Mouse (Mus musculus): ENCODE measurements around the gene Fam83b. TPM values are rescaled to one million over a fixed set of nuclear protein-coding genes. Genes with fewer than 3 reads are reported as not detected.

The Fam83b gene
- 1.2 and 1.7 TPM in 2 replicates for polyA plus RNA-seq (2015; fragmentation: Nextera tagmentation; extraction: Ambion mirVana)

DNA sequence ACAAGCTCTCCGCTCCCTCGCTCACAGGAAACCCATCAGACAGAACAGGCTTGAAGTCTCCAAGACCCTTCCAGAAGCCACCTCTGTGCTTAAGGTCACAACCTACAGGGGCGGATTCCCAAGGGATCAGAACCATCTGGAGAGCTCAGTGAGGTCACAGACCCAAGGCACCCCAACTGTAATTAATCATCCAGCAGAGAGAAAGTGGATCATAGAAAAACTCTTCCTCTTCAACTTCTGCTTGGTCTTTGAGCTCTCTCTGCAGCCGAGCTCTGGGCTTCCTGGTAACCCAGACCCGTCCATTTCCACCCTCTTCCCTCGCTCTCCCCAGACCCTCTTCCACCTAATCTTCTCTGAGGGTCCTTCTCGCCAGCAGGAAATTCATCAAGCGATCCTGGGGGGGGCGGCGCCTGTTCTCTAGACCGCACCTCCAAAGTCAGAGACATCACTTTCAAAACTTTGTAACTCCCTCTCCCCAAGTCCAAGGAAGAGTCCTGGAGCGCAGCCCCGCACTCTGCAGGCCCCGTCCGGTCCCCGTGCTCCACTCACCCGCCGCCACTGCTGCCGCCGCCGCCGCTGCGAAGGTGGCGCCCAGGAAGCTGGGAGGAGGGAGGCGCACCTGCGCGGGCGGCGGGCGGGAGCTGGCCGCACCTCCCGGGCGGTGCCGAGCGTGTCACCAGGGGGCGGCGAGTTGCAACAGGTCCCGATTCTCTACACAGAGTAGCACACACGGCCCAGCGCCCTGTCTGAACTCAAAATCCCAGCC is at the start of gene Fam83b:
Fam83b (minus strand) TSS at position 602 of the 766 bp plus-strand sequence.
- peak; percentile 27 for DNase-seq (ENCODE audit: low spot score)

DNA sequence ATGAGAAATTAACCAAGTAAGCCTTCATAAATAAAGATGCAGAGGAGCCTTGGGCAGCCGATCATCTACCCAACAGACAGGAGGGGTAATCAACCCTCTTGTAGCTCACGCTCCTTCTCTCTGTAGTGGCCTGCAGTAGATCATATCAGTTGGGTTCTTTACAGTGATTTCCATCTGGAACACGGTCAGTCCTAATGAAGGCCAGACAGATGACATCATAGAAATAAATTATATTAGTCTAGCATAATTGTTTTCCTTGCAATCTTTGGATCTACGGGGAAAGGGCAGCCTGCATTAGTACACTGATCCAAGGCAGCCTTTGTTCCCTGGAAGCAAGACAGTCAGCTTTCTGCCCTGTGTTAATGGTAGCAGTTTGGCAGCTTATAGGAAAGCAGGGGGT is 47.2 kb upstream of the Fam83b start:
- no peak for DNase-seq (ENCODE audit: low spot score)

DNA sequence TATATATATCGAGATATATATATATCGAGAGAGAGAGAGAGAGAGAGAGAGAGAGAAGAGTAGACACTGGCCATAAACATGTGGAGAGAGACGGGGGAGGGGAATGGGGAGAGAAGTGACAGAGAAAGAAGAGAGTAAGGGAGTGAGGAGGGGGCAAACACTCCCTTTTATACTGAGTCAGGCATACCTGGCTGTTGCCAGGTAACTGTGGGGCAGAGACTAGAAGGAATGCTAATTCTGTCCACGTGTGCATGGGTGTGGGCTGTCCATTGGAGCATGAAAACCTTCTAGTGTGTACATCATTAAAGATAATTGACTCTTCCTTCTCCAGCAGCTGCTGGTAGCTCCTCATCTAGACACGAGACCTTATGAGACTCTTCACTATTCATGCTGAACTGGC is 36.8 kb upstream of the Fam83b start:
- DNase-seq (ENCODE audit: low spot score): no peak

DNA sequence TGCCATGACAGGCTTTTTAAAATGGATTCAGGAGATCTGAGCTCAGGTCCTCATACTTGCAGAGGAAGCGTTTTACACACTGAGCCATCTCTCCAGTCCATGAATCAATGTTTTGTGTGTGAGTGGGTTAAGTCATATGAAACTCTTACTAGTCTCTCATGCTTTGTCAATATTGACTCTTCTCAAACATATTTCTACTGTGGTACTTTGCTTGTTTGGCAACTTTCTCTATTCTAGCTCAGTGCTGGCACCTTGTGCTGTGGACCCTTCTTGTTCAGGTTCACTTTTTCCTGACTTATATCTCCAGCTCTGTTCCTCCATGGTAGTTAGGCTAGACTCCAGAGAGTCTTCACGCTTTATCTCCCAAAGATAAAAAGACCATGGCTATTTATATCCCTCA is 36.0 kb upstream of the Fam83b start:
- no peak for DNase-seq (ENCODE audit: low spot score)

DNA sequence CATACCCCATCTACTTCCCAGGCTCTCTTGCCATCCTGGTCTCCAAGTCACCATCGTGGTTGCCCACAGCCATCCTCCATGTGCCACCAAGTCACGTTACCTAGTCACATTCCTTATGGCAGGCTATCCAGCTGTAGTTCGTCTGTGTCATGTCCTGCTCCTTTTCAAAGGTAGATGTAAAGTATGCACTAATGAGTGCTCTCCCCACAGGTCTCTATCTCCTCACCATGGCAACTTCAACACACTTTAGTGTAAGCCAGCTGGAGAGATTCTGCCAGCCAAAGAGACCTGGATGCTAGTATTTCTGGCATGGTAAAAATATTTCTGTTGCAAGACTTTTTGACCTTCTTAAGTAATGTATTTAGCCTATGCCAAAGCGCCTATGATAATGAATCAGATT is 30.5 kb upstream of the Fam83b start:
- no peak for DNase-seq (ENCODE audit: low spot score)

DNA sequence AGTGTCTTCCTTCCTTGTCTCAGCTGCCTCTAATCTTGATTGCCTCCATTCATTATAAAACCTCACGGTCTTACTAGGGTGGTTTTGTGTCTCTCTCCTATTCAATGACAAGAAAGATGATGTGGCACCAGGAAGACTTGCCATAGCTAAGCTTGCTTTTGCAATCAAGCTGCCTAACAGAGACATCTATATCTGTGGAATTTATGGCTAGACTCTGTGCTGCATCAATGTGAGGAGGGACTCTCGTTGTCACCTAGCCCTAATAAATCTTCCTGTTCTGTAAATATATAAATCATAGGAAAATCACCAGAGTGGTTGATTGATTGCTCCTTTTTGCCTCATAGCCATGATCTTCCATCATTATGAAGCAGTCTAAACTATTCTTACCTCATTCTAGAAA is 26.9 kb upstream of the Fam83b start:
- DNase-seq (ENCODE audit: low spot score): no peak

DNA sequence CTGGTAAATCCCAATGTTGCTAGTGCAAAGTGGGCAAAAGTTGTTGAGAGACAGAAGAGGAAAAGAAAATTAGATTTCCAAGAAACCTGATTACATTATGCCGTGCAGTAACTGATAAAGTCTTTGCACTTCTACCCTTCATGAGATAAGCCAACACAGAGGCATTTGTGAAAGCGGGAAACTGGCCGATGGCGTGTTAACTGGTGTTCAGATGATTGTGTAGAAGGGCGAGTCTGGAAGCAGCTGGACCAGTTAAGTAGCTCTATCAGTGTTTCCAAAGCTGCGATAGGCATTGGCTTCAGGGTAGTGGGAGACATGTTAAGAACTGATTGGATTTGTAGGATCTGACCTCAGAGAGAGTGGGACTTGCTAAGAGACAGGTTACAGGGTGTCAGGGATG is 17.0 kb upstream of the Fam83b start:
- DNase-seq (ENCODE audit: low spot score): no peak

DNA sequence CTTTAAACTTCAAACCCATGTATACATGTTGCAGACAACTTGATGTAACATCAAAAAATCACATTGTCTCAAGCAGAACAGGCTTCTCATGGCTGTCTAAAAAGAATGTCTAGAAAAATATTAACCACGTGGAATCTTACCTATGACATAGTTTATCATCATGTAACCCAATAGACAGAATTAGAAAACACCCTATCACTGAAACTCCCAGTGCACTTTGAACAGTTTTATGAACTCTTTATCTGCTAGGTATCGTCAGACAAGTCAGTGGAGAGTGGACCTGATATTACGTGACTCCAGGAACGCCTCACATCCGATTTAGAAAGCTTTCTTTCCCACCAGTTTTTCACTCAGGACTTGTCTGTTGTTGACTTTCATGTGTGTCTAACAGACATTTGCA is 15.1 kb upstream of the Fam83b start:
- DNase-seq (ENCODE audit: low spot score): no peak

DNA sequence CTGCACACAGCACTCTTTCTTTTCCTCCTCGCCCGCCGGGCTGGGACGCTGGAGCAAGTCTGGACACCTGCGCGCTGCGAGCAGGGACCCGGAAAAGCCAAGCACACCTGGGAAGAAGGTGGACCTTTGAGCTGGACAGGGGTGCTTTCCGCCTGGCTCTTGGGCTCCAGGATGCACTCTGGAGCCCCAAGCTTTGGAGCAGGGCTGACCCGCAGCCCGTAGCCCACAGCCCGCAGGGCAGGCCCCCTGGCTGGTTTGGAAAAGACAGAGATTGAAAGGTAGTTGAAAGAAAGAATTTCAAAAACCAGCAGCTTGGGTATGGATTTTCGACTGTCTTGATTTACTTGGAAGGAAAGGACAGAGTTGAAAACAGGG is 352 bp upstream of the Fam83b start:
- no peak for DNase-seq (ENCODE audit: low spot score)

DNA sequence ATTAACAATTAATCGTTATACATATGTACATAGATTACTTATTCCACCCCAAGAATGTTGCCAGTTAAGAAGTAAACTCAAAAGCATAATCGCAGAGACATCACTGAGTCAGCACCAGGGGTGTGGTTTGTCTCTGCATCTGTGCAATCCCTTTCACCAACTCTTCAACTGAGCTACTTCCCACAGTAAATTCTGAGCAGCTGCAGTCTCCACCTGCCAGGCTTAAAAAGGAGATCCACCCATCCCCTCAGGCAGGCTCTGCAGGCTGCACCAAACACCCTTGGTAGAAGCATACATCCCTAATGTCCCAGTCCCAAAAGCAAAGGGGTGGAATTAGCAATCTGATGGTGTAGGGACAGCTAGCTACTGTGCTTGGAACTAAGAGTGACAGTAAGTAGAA is 1.3 kb downstream of the Fam83b start:
- DNase-seq (ENCODE audit: low spot score): no peak

DNA sequence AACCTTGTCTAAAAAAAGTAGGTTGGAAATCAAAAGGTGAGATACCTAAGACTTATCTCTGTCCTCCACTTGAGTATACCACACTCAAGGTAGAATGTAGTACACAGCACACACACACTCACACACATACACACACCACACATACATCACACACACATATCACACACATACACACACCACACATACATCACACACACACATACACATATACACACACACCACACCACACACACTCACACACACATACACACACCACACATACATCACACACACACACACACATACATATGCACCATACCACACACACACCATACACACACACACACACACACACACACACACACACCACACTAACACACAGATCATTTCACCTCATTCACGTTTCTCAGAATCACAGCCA is 2.8 kb downstream of the Fam83b start:
- DNase-seq (ENCODE audit: low spot score): no peak

DNA sequence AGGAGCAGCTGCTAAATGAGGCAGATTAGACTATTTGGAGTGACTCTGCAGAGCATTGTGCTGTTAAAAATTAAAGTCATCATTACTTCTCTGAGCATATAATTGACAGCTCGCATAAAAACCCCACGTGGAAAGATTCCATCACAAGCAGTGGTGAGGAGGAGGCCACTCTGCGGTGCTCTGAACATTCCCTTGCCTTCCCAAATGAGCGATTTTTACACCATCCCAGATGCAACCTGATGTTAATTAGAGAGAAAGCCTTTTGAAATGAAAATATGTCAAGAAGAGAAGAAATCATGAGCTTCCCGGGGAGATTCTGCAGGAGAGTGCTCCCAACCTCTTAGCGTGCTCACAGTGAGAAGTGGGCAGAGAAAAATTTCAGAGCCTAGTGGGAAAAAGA is 4.1 kb downstream of the Fam83b start:
- DNase-seq (ENCODE audit: low spot score): no peak

DNA sequence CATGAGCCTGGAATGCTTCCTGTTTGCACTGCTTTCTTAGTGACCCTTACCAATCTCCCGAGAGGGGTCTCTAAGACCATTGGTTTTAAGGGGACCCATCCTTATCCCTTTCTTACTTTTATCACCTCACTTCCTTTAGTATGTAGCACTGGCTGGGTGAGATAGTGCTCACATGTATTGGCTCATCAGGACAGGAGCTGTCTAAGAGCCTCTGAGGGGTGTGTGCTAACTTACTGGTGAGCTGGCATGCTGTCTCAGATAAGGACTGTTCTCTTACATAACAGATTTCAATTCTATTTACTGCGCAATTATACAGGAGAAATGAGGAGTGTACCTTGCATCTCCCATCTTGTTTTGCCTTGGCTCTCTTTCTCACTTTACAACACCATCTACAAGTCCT is 7.7 kb downstream of the Fam83b start:
- no peak for DNase-seq (ENCODE audit: low spot score)

DNA sequence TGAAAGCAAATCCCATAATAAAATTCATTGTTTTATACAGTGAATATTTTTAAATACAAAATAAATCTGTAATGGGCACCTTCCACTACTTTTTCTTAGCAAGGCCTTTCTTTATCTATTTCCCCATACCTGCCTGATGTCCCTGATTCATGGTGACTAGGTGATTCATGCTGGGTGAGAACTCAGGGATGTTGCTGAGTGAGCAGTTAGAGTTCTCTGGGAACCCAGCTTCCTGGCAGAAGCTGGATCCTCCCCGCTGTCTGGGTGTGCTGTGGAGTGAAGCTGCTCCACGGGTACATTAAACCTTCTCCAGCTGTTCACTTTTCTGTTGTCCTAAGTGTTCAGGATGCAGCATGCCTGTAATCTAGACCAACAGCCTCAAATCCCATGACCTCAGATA is 13.2 kb downstream of the Fam83b start:
- no peak for DNase-seq (ENCODE audit: low spot score)

DNA sequence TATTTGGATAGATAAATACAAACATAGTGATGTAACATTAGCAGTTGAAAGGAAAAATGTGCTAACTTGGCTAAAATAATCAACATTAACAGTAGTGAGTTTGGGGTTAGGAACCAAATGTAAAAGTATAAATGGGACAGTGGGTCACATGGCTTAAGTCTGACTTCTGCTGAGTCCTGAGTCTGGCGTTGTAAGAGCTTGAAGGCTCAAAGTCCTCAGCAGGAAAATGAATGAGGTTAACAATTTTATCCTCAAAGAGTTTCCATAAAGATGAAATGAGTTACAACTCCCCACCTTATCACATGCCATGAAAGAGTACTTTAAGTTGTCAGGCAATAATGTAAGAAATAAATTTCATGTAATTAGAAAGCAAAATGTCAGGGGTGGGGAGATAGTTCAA is 13.8 kb downstream of the Fam83b start:
- DNase-seq (ENCODE audit: low spot score): no peak

DNA sequence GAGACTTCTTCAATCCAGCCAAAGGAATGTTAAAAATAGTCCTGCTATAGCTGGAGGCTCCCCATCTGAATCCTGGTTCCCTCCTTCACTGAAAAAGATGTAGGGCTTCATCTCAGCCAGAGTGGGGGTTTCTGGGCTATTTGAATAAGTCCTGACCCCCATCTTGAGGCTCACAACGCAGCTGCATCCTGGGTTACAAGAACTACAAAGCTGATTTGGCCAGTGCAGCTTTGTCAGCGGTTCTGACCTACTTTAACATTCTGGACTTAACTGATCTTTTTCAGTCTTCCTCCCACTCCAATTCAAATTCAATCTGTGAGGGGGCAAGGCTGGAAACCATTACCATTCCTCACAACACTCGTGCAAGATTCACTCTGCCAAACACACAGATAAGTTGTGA is 20.2 kb downstream of the Fam83b start:
- DNase-seq (ENCODE audit: low spot score): no peak

DNA sequence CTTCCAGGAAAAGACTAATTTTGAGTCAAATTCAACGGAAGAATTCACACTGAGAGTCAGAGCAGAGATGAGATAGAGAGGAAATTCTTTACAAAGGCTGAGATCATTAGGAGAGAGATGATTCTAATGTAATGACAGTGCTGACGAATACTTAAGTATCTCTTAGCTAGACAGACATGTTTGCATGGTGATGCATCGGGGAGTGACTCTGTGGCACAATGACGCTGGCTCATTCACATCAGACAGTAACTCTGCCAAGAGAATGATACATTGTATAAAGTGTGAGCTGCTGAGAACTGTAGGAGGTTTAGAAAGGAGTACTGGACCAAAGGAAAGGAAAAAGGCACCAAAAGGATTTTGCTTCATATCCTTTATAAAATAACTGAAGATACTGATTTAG is 26.2 kb downstream of the Fam83b start:
- no peak for DNase-seq (ENCODE audit: low spot score)

DNA sequence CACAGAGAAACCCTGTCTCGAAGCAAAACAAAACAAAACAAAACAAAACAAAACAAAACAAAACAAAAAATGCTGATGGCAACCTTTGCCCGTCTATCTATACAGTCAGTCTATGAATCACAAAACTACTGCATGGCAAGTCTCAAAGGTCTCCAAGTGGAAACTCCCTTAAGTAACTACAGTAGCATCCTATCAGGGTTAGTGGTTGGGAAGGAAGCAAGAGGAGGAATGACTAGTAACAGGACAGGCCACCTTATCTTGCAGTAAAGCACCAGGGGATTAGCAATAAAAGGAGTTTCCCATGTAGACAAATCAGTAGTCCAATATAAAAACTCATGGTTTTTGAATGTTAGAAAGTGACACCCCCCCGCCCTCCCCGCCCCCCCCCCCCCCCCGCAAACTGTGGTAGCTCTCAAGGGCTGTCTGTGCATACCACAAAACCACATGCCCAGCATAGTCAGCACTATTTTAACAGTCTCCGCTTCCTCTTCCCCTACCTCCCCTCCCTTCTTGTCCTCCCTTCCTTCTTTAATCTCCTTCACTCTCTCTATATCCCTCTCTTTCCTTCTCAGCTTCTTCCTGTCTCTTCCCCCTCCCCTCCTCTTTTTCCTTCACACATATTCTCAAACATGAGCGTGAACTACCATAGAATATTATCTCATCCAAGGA is 26.8 kb downstream of the Fam83b start:
- DNase-seq (ENCODE audit: low spot score): no peak

DNA sequence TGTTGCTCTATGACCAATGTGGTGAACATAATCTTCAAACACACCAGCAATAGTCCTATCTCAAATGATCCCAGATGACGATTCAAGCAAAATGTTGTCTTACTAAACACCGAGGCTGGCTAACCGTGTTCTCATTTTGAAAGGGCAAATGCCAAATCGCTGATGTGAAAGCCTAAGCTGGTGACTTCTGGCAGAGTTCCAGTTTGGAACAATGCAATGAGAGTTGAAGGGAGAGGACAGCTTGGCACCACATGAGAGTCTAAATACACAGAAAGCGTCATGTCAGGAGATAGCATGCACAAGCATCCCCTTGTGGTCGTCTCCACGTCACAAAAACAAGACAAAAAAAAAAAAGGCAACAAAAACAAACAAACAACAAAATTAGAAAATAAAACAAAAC is 27.6 kb downstream of the Fam83b start:
- DNase-seq (ENCODE audit: low spot score): no peak

DNA sequence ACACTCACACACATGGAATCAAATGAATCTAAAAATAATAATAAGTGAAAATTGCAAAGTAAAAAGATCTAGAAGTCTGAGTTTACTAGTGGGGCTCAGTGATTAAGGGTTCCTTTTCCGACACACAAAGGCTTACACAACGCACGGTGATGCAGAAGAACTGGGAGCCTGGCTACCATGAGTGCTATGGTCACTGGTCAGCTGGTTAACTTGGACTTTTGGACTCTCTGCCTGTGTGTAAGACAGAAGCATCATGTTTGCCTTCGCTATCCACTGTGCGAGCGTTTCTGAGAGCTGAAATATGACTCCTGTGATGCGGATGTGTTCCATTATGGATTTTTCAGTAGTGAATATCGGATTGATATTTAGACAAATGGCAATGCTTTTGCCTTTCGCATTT is 30.9 kb downstream of the Fam83b start:
- no peak for DNase-seq (ENCODE audit: low spot score)

DNA sequence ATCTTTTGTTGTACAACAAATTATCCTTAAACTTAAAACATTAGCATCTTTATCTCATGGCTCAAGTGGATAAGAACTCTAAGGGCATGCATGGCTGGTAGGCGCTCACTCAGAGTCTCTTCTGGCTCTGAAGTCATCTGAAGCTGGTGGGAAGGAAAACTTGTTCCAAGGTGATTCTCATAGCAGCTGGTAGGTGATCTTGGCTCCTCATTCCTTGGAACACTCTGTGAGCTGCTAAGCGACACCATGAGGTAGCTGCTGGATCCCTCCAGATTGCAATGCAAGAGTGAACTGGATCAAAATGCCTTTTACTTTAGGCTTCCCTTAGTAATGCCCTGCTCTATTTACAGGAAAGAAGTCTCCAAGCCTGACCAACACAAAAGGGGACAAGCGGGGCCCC is 34.5 kb downstream of the Fam83b start:
- DNase-seq (ENCODE audit: low spot score): no peak

DNA sequence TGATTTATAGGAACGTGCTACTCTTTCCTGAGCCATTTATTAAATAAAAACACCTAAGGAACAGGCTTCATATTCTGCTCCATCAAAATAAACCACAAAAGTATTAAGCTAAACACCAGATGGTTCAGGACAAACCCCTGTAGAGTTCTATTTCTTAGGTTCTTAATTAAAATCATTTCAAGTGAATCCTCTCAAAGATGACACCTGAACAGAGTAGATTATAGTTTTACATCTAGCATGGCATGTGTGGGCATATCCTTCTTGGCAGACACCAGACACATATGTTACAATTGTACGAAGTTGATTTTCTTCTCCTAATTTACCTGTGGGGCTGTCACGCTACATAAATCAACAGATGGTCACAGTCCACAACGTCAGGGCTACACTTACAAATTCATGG is 35.5 kb downstream of the Fam83b start:
- no peak for DNase-seq (ENCODE audit: low spot score)

DNA sequence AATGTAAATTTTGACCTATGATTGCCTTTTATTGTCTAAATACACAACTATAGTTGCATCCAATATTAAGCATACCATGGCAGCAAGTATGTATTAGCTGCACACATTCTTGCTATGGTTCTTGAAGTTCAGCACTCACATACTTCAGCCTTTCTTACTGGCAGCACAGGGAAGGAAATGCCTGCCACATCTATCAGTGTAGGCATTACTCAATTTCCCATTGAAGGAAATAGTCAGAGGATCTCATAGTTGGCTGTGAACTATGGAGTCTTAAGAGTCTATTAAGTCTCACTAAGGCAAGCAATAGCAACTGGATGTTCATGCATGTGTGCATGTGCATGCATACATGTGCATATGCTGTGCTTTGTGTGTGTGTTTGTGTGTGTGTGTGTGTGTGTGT is 41.3 kb downstream of the Fam83b start:
- DNase-seq (ENCODE audit: low spot score): no peak

All from thymus, postnatal 0 days (tissue).